Comparison of ENCODE assay signal across 7 mouse cellular contexts in the genomic region with DNA sequence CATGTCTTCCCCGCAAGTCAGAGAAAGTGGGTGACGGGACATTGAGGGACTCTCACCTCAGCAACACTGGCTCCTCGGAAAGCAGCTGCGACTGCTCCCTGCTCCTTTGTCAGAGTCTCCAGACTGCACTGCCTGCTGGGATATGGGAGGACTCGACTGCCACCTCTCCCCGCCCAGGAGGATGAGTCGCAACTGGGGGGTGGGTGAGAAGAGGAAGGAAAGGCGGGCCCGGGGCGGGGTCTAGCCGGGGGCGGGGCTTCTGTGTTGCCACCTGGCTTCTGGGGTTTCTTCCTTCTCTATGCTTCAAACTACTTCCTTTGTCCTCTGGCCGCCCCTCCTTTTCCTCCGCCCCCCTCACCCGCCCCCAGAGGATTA. TPM values are rescaled to one million over a fixed set of nuclear protein-coding genes. Genes with fewer than 3 reads are reported as not detected.
A peak's percentile ranks its signal among the peaks of the same experiment; 100 is the strongest.
DNase-seq lines count a peak whose midpoint lies in the region; ATAC-seq lines count a peak whose summit lies in the region.

A gene (minus strand): TSS at position 137 of the 375 bp plus-strand sequence.

- peak within 1 kb of the TSS; percentile 58 for H3K4me2 ChIP-seq in intestine, embryonic 16.5 days (ENCODE audit: low read depth, low read length)
- peak within 1 kb of the TSS; percentile 52 for H3K4me2 ChIP-seq in midbrain, embryonic 11.5 days

- H3K9me3 ChIP-seq in intestine, embryonic 16.5 days (ENCODE audit: control insufficient read depth, low read length): no peaks in the 10 kb centered on the region
- H3K9me3 ChIP-seq in midbrain, embryonic 11.5 days (ENCODE audit: control insufficient read depth, low read length): no peaks in the 10 kb centered on the region

- intact Hi-C loops in left cerebral cortex, postnatal 36 days (cut with DNase I): no loop called here

- peak; percentile 79 to 80 for DNase-seq in adrenal gland, adult 18-20 months (ENCODE audit: low spot score in 2 of 2)
- peak; percentile 88 for DNase-seq in embryo, embryonic 11 days
- DNase-seq in gastrocnemius, postnatal 4 days (ENCODE audit: low spot score in 2 of 2): peak; percentile 73 to 86
- DNase-seq in left cerebral cortex, postnatal 36 days (ENCODE audit: low spot score in 2 of 2): peak; percentile 72 to 75
- peak; percentile 96 for DNase-seq in midbrain, embryonic 11.5 days (ENCODE audit: low spot score, missing footprints)
- DNase-seq in skeletal muscle tissue, adult 2 months (ENCODE audit: low read depth, low spot score): peak; percentile 80

- H3K27me3 ChIP-seq in intestine, embryonic 16.5 days (replicated peaks; ENCODE audit: control insufficient read depth, insufficient read depth, low read length): no peaks in the 10 kb centered on the region
- H3K27me3 ChIP-seq in midbrain, embryonic 11.5 days (ENCODE audit: control insufficient read depth, insufficient read depth, low read length): no peaks in the 10 kb centered on the region

- H3K4me3 ChIP-seq in intestine, embryonic 16.5 days (ENCODE audit: low read length): peak within 1 kb of the TSS; percentile 64
- H3K4me3 ChIP-seq in midbrain, embryonic 11.5 days (ENCODE audit: low read depth, low read length): peak within 1 kb of the TSS; percentile 55

- H3K27ac ChIP-seq in intestine, embryonic 16.5 days (ENCODE audit: low read length): peak within 1 kb of the TSS; percentile 83
- H3K27ac ChIP-seq in midbrain, embryonic 11.5 days (ENCODE audit: low read depth, low read length): peak within 1 kb of the TSS; percentile 70

- H3K4me1 ChIP-seq in intestine, embryonic 16.5 days (ENCODE audit: control insufficient read depth, insufficient read depth, low read length): no peaks in the 10 kb centered on the region
- H3K4me1 ChIP-seq in midbrain, embryonic 11.5 days (ENCODE audit: control insufficient read depth, insufficient read depth, low read length): no peaks in the 10 kb centered on the region

- peak; percentile 96 for ATAC-seq in intestine, embryonic 16.5 days
- peak; percentile 98 for ATAC-seq in midbrain, embryonic 11.5 days (ENCODE audit: low FRiP score)

- WGBS in intestine, embryonic 16.5 days: 5% methylated on average over 14 of the region's 15 CpGs
- 7% methylated on average over 6 of the region's 15 CpGs for WGBS in midbrain, embryonic 11.5 days

- peak within 1 kb of the TSS; percentile 77 for H3K9ac ChIP-seq in intestine, embryonic 16.5 days (ENCODE audit: low read depth, low read length)
- H3K9ac ChIP-seq in midbrain, embryonic 11.5 days (ENCODE audit: low read length): peak within 1 kb of the TSS; percentile 76

- H3K36me3 ChIP-seq in intestine, embryonic 16.5 days (ENCODE audit: control insufficient read depth, insufficient read depth, low read length): no peaks in the 10 kb centered on the region
- H3K36me3 ChIP-seq in midbrain, embryonic 11.5 days (ENCODE audit: control insufficient read depth, insufficient read depth, low read length): no peaks in the 10 kb centered on the region

RNA-seq across cellular contexts. Expression of the gene that starts here (rescaled TPM):
- total RNA-seq in adrenal gland, adult 18-20 months (2021): 10 to 100 TPM; 20.2 to 21.6 TPM
- 10 to 100 TPM; 68.7 to 86.5 TPM for total RNA-seq in gastrocnemius, postnatal 4 days (2021)
- polyA plus RNA-seq in intestine, embryonic 16.5 days (2015; fragmentation: Nextera tagmentation; extraction: Ambion mirVana): 44.3 and 52.2 TPM in 2 replicates
- 10 to 100 TPM; 12.3 to 15.9 TPM for total RNA-seq in left cerebral cortex, postnatal 36 days (2021)
- polyA plus RNA-seq in midbrain, embryonic 11.5 days (2014; fragmentation: Nextera tagmentation; extraction: Ambion mirVana): 66.9 and 72.7 TPM in 2 replicates

Comparison
In these comparisons a context has a peak if more than half of its experiments do, and no peak if none do; other contexts are left out.
1. Peak in every context shown above with its lines: DNase-seq, ATAC-seq, H3K4me3 ChIP-seq and H3K27ac ChIP-seq.